Mouse (Mus musculus) left cerebral cortex, postnatal 10 days (tissue): ENCODE results near the gene Rusc2. TPM values are rescaled to one million over a fixed set of nuclear protein-coding genes. Genes with fewer than 3 reads are reported as not detected.

Source experiments
- DNase-seq, 2 experiments: peaks; one replicate each; pipeline ENCODE4 v3.0.0; 2021 to 2022; ENCODE audit warnings: low spot score in 2 of 2, mixed read lengths in 1 of 2; ENCODE audit errors: extremely low spot score in 1 of 2
- intact Hi-C: fragments of 180-260 bp; cut with DNase I; formaldehyde crosslinking; loops from one replicate; pipeline ENCODE4 v1.15.1; 2025
- total RNA-seq, 2 experiments: library from RNA; stranded (reverse); gene quantifications; 2 replicates each; pipeline ENCODE4 v1.2.3; 2021

The Rusc2 gene
- total RNA-seq, 2 experiments from 2014 or later, result 151 to 154 TPM

DNA sequence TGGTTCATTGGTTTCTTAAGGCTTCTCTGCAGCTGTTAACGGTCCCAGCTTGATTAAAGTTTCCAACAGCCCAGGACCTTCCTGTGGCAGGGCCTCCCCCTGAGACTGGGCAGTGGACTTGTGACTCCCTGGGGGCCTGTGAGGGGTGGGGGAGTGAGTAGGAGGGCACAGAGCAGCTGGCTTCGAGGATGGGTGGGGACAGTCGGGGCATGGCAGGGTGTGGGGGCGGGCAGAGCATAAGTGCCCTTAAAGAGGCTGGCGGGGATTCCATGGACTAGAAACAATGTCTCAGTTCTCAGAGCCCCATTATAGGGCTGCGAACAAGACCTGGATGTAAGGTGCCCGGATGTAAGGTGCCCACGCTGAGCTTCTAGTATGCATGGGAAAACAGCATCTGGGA lies 75.3 kb downstream of the Rusc2 start:
- intact Hi-C loops, result no loop called here
- DNase-seq, result no peak

- DNase-seq, result no peak
Observed at GRCm38 (mm10) chr4:43463102-43463501, 81.3 kb downstream of the Rusc2 start.

GRCm38 (mm10) chr4:43465935-43466334 lies 84.2 kb downstream of the Rusc2 start:
- no peak for DNase-seq
- intact Hi-C loops, result no loop called here

More at GRCm38 (mm10) chr4:43463102-43463501, 81.3 kb downstream of the Rusc2 start:
- intact Hi-C loops, result no loop called here

DNA sequence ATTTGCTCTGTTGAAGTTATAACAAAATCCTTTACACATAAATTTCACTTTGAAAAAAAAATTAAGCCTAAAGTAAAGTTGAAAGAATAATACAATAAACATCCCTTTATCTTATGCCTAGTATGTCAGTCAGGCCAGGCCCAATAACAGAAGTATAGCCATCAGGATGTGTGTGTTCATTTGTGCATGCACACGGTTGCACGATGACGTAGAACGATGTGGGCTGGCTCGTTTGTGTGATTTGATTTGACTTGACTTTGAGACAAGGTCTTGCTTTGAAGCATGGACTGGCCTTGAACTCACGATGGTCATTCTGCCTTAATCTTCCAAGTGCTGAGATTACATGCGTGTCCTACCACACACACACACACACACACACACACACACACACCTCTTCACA lies 85.1 kb downstream of the Rusc2 start:
- no peak for DNase-seq

DNA sequence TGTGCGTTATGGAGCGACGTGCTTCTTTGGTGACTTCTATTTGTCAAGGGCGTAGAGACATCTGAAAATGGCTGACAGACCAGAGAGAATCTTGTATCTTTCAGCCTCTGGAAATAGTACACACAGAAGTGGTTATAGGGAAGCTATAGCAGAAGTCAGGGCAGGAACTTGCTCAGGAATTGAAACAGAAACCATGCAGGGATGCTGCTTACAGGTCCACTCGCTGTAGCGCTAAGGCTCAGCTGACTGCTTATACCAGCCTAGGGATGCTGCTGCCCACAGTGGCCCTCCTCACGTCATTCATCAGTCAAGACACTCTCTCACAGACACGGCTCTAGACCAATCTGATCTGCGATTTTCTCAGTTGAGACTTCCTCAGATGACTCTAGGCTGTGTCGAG lies 88.5 kb downstream of the Rusc2 start:
- no peak for DNase-seq
- intact Hi-C loops, result no loop called here

More for the DNA sequence above, 85.1 kb downstream of the Rusc2 start:
- intact Hi-C loops, result no loop called here

DNA sequence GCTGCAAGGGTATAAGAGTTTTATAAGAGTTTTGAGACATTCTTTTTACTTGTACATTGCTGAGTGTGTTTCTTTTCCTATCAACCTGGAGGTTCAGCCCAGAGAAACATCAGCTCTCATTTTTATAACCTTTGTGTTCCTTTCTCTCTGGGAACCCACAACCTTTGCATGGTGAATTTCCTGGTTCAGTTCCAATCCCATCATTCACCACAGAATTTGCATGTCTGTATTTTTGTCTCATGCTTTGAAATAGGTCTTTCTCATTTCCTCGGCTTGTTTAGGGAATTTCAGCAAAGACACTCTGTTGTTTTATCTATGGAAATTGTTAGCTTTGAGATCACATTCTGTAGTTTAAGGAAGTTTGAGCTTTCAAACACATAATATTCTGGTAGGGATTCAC lies 91.9 kb downstream of the Rusc2 start:
- intact Hi-C loops, result no loop called here

GRCm38 (mm10) chr4:43476604-43477003 lies 94.8 kb downstream of the Rusc2 start:
- DNase-seq, result no peak
- intact Hi-C loops, result loop anchor here (5.0 kb wide), 1 partner anchor 34 kb away; the partner anchor contains the start of gene Tesk1

More for the DNA sequence above, 91.9 kb downstream of the Rusc2 start:
- DNase-seq, result no peak

Other genes starting within 250 kb of the Rusc2 start
- gene Atp8b5, start 114.8 kb upstream of the Rusc2 start, total RNA-seq, result under 1 TPM; 0.15 to 0.34 TPM
- under 1 TPM in 1 of 2 experiments, not detected in 1; 0.30 TPM for gene Fam166b, start 47.2 kb downstream of the Rusc2 start, total RNA-seq
- gene Tesk1, start 60.0 kb downstream of the Rusc2 start, total RNA-seq, result 10 to 100 TPM; 71.7 to 74.2 TPM
- gene Cd72, start 72.6 kb downstream of the Rusc2 start, total RNA-seq, result 1 to 10 TPM in 1 of 2 experiments, not detected in 1; 1.2 TPM
- not detected for gene Sit1, start 101.8 kb downstream of the Rusc2 start, total RNA-seq
- 10 to 100 TPM; 31.1 to 32.5 TPM for gene Ccdc107, start 110.9 kb downstream of the Rusc2 start, total RNA-seq
- 1 to 10 TPM; 1.1 to 1.4 TPM for gene Arhgef39, start 117.7 kb downstream of the Rusc2 start, total RNA-seq
- gene Car9, start 125.0 kb downstream of the Rusc2 start, total RNA-seq, result under 1 TPM in 1 of 2 experiments, not detected in 1; 0.45 TPM
- 1 to 10 TPM; 7.2 to 7.9 TPM for gene Tpm2, start 141.8 kb downstream of the Rusc2 start, total RNA-seq
- gene Creb3, start 180.4 kb downstream of the Rusc2 start, total RNA-seq, result 10 to 100 TPM; 74.4 to 74.6 TPM
- gene Tln1, start 180.7 kb downstream of the Rusc2 start, total RNA-seq, result 10 to 100 TPM; 48.7 to 55.3 TPM
- gene Rgp1, start 196.7 kb downstream of the Rusc2 start, total RNA-seq, result 10 to 100 TPM; 48.5 to 49.7 TPM
- 10 to 100 TPM; 64.1 to 67.1 TPM for gene Gba2, start 196.9 kb downstream of the Rusc2 start, total RNA-seq
- gene Msmp, start 202.5 kb downstream of the Rusc2 start, total RNA-seq, result not detected
- gene Npr2, start 250.0 kb downstream of the Rusc2 start, total RNA-seq, result 10 to 100 TPM; 47.0 to 47.5 TPM